Mouse (Mus musculus): ENCODE measurements at regions not wholly inside any gene's neighbourhood (a gene's known extent, or its start where the extent isn't known, plus 50 kb on each side); places are given as distances from the start of the nearest gene placed in this dataset.

- 19% methylated on average over 12 of the region's 12 CpGs for WGBS
- no peak overlapping the region for H3K27ac ChIP-seq (ENCODE audit: low read length)
- ATAC-seq (ENCODE audit: low FRiP score, low TSS enrichment) = no peak
- H3K4me3 ChIP-seq (ENCODE audit: low read length) = no peak overlapping the region
- H3K9me3 ChIP-seq (ENCODE audit: low read length) = no peaks in the 10 kb centered on the region
- H3K9ac ChIP-seq (replicated peaks; ENCODE audit: low read length) = no peak overlapping the region
- H3K36me3 ChIP-seq (ENCODE audit: insufficient read depth, low read length) = no peaks in the 10 kb centered on the region
- H3K4me2 ChIP-seq (replicated peaks; ENCODE audit: low read depth, low read length) = peak overlapping the region; percentile 33
- H3K27me3 ChIP-seq (ENCODE audit: insufficient read depth, low read length) = no peaks in the 10 kb centered on the region
- peaks cover 8% of the 10 kb centered on the region for H3K4me1 ChIP-seq (ENCODE audit: insufficient read depth, low read length)
Measured at GRCm38 (mm10) chr12:70544326-70544725, 91.4 kb downstream of the Tmx1 start.

GRCm38 (mm10) chr12:70544850-70545510, 92.1 kb downstream of the Tmx1 start:
- Histone ChIP-seq H3K9me3 (ENCODE audit: low read length) (no peaks in the 10 kb centered on the region), H3K27ac (ENCODE audit: low read length) (no peak overlapping the region), H3K27me3 (ENCODE audit: insufficient read depth, low read length) (no peaks in the 10 kb centered on the region), H3K4me3 (ENCODE audit: low read length) (no peak overlapping the region), H3K4me1 (ENCODE audit: insufficient read depth, low read length) (peaks cover 8% of the 10 kb centered on the region), H3K9ac (replicated peaks; ENCODE audit: low read length) (no peak overlapping the region), H3K36me3 (ENCODE audit: insufficient read depth, low read length) (no peaks in the 10 kb centered on the region), H3K4me2 (replicated peaks; ENCODE audit: low read depth, low read length) (no peak overlapping the region)
- 55% methylated on average over 7 of the region's 7 CpGs for WGBS
- ATAC-seq (ENCODE audit: low FRiP score, low TSS enrichment) = no peak

DNA sequence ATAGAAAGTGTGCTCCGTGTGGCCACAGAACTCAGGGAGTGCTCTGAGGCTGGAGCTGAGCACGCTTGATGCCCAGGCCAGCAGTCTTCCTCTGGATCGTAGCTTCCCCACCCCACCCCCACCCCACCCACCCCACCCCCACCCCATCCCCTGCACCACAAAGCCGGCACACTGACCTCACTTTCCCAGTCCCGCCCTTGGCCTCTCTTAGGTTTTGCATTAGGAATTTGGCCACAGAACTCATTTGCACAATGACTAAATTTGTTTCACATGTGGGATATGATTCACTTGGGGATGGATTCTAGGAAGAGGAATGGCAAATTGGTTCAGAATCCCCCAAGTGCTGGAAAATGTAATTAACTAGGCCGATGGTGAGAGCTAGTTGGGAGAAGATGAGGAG, 94.3 kb downstream of the Tmx1 start:
- Histone ChIP-seq H3K9me3 (ENCODE audit: low read length) (no peaks in the 10 kb centered on the region), H3K4me3 (ENCODE audit: low read length) (no peak overlapping the region), H3K36me3 (ENCODE audit: insufficient read depth, low read length) (no peaks in the 10 kb centered on the region), H3K27me3 (ENCODE audit: insufficient read depth, low read length) (no peaks in the 10 kb centered on the region), H3K4me1 (ENCODE audit: insufficient read depth, low read length) (peaks cover 8% of the 10 kb centered on the region), H3K4me2 (replicated peaks; ENCODE audit: low read depth, low read length) (no peak overlapping the region), H3K27ac (ENCODE audit: low read length) (no peak overlapping the region), H3K9ac (replicated peaks; ENCODE audit: low read length) (no peak overlapping the region)
- ATAC-seq (ENCODE audit: low FRiP score, low TSS enrichment) = no peak
- WGBS = 65% methylated on average over 6 of the region's 6 CpGs

- no peak for ATAC-seq (ENCODE audit: low FRiP score, low TSS enrichment)
- no peak overlapping the region for H3K4me3 ChIP-seq (ENCODE audit: low read length)
- WGBS = 84% methylated on average over 9 of the region's 9 CpGs
- H3K27ac ChIP-seq (ENCODE audit: low read length) = no peak overlapping the region
- H3K9me3 ChIP-seq (ENCODE audit: low read length) = no peaks in the 10 kb centered on the region
- no peak overlapping the region for H3K9ac ChIP-seq (replicated peaks; ENCODE audit: low read length)
- H3K4me1 ChIP-seq (ENCODE audit: insufficient read depth, low read length) = peaks cover 2% of the 10 kb centered on the region
- H3K27me3 ChIP-seq (ENCODE audit: insufficient read depth, low read length) = no peaks in the 10 kb centered on the region
- no peak overlapping the region for H3K4me2 ChIP-seq (replicated peaks; ENCODE audit: low read depth, low read length)
- H3K36me3 ChIP-seq (ENCODE audit: insufficient read depth, low read length) = no peaks in the 10 kb centered on the region
Measured at GRCm38 (mm10) chr12:70549296-70549695, 96.4 kb downstream of the Tmx1 start.

DNA sequence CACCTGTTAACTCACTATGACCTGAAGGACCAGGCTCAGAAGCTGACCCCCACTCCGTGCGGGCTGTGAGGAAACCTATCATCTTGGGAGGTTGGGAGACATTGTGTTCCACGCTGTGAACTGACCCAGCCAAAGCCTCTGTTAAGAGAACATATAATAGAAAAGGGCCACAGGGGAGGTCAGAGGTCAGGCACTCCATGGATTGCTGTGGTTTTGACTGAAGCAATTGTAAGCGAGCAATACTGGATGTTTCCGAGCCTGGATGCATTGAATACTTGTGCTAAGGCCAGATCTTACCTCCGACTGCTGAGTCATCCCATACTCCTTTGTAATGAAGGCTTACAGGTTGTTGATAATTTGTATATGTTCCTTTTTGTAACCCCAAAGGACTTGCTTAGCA, 101.0 kb downstream of the Tmx1 start:
- H3K9ac ChIP-seq (replicated peaks; ENCODE audit: low read length) = no peak overlapping the region
- 90% methylated on average over 6 of the region's 6 CpGs for WGBS
- no peak overlapping the region for H3K27ac ChIP-seq (ENCODE audit: low read length)
- H3K36me3 ChIP-seq (ENCODE audit: insufficient read depth, low read length) = no peaks in the 10 kb centered on the region
- H3K4me1 ChIP-seq (ENCODE audit: insufficient read depth, low read length) = no peaks in the 10 kb centered on the region
- ATAC-seq (ENCODE audit: low FRiP score, low TSS enrichment) = no peak
- no peaks in the 10 kb centered on the region for H3K9me3 ChIP-seq (ENCODE audit: low read length)
- no peak overlapping the region for H3K4me3 ChIP-seq (ENCODE audit: low read length)
- H3K27me3 ChIP-seq (ENCODE audit: insufficient read depth, low read length) = no peaks in the 10 kb centered on the region
- H3K4me2 ChIP-seq (replicated peaks; ENCODE audit: low read depth, low read length) = no peak overlapping the region

GRCm38 (mm10) chr12:70554586-70554985, 101.7 kb downstream of the Tmx1 start:
- ATAC-seq (ENCODE audit: low FRiP score, low TSS enrichment) = no peak
- Histone ChIP-seq H3K36me3 (ENCODE audit: insufficient read depth, low read length) (no peaks in the 10 kb centered on the region), H3K9ac (replicated peaks; ENCODE audit: low read length) (no peak overlapping the region), H3K4me2 (replicated peaks; ENCODE audit: low read depth, low read length) (no peak overlapping the region), H3K27ac (ENCODE audit: low read length) (no peak overlapping the region), H3K4me3 (ENCODE audit: low read length) (no peak overlapping the region), H3K27me3 (ENCODE audit: insufficient read depth, low read length) (no peaks in the 10 kb centered on the region), H3K4me1 (ENCODE audit: insufficient read depth, low read length) (no peaks in the 10 kb centered on the region), H3K9me3 (ENCODE audit: low read length) (no peaks in the 10 kb centered on the region)
- 68% methylated on average over 7 of the region's 7 CpGs for WGBS

DNA sequence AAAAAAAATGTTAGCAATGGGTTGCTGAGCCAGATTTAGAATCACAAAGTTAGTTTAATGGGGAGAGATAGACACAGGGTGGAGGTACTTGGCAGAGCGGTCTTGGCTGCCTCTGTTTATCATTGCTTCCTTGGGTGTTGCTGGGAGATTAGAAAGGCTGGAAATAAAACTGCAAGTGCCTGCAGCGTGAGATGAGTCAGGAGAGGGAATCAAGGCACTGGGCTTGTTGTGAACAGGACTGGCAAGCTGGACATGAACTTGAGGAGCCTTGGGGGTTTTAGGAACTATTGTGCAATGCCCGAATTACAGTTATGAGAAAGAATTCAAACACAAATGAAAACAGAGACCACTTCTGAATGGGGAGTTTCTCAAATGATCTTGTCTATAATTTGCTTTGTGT, 102.8 kb downstream of the Tmx1 start:
- Histone ChIP-seq H3K4me2 (replicated peaks; ENCODE audit: low read depth, low read length) (no peak overlapping the region), H3K9me3 (ENCODE audit: low read length) (no peaks in the 10 kb centered on the region), H3K4me1 (ENCODE audit: insufficient read depth, low read length) (no peaks in the 10 kb centered on the region), H3K9ac (replicated peaks; ENCODE audit: low read length) (no peak overlapping the region), H3K36me3 (ENCODE audit: insufficient read depth, low read length) (no peaks in the 10 kb centered on the region), H3K4me3 (ENCODE audit: low read length) (no peak overlapping the region), H3K27me3 (ENCODE audit: insufficient read depth, low read length) (no peaks in the 10 kb centered on the region), H3K27ac (ENCODE audit: low read length) (no peak overlapping the region)
- WGBS = 77% methylated on average over 3 of the region's 3 CpGs
- no peak for ATAC-seq (ENCODE audit: low FRiP score, low TSS enrichment)

DNA sequence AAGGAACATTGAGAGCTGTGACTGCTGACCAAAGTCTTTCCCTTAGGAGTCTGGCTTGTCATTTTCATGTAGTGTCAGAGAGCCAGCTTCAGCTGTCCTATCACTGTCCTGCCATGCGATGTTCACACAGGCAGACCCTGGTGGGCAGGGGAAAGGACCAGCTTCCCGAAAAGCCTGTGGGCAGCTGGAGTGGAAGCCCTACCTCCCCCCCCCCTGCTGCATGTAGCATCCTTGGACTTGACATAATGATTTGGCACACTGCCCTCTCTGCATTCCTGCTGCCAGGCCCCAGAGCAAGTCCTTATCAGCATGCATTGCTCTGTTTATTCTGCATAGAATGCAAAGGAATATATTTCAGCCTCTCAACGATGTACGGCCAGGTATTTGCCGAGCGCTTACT, 103.9 kb downstream of the Tmx1 start:
- 79% methylated on average over 6 of the region's 6 CpGs for WGBS
- ATAC-seq (ENCODE audit: low FRiP score, low TSS enrichment) = no peak
- no peaks in the 10 kb centered on the region for H3K4me1 ChIP-seq (ENCODE audit: insufficient read depth, low read length)

GRCm38 (mm10) chr12:70563446-70563845, 110.6 kb downstream of the Tmx1 start:
- Histone ChIP-seq H3K4me3 (ENCODE audit: low read length) (no peak overlapping the region), H3K27me3 (ENCODE audit: insufficient read depth, low read length) (no peaks in the 10 kb centered on the region), H3K4me1 (ENCODE audit: insufficient read depth, low read length) (no peaks in the 10 kb centered on the region), H3K4me2 (replicated peaks; ENCODE audit: low read depth, low read length) (no peak overlapping the region), H3K27ac (ENCODE audit: low read length) (no peak overlapping the region), H3K9ac (replicated peaks; ENCODE audit: low read length) (no peak overlapping the region), H3K9me3 (ENCODE audit: low read length) (no peaks in the 10 kb centered on the region), H3K36me3 (ENCODE audit: insufficient read depth, low read length) (no peaks in the 10 kb centered on the region)
- 85% methylated on average over 4 of the region's 4 CpGs for WGBS
- ATAC-seq (ENCODE audit: low FRiP score, low TSS enrichment) = no peak

More for the DNA sequence above, 103.9 kb downstream of the Tmx1 start:
- Histone ChIP-seq H3K9me3 (ENCODE audit: low read length) (no peaks in the 10 kb centered on the region), H3K27me3 (ENCODE audit: insufficient read depth, low read length) (no peaks in the 10 kb centered on the region), H3K4me2 (replicated peaks; ENCODE audit: low read depth, low read length) (no peak overlapping the region), H3K36me3 (ENCODE audit: insufficient read depth, low read length) (no peaks in the 10 kb centered on the region), H3K9ac (replicated peaks; ENCODE audit: low read length) (no peak overlapping the region), H3K27ac (ENCODE audit: low read length) (no peak overlapping the region), H3K4me3 (ENCODE audit: low read length) (no peak overlapping the region)

- Histone ChIP-seq H3K4me1 (ENCODE audit: insufficient read depth, low read length) (no peaks in the 10 kb centered on the region), H3K27ac (ENCODE audit: low read length) (no peak overlapping the region), H3K4me2 (replicated peaks; ENCODE audit: low read depth, low read length) (peak overlapping the region; percentile 28; the same call in 1 of the 2 replicates), H3K4me3 (ENCODE audit: low read length) (no peak overlapping the region), H3K27me3 (ENCODE audit: insufficient read depth, low read length) (no peaks in the 10 kb centered on the region), H3K9me3 (ENCODE audit: low read length) (no peaks in the 10 kb centered on the region), H3K36me3 (ENCODE audit: insufficient read depth, low read length) (no peaks in the 10 kb centered on the region), H3K9ac (replicated peaks; ENCODE audit: low read length) (no peak overlapping the region)
- 17% methylated on average over 7 of the region's 7 CpGs for WGBS
- ATAC-seq (ENCODE audit: low FRiP score, low TSS enrichment) = peak; percentile 76
Measured at GRCm38 (mm10) chr12:70575665-70576064, 122.8 kb downstream of the Tmx1 start.

All from kidney, embryonic 16.5 days (tissue).